In genomic region chr7:142476795-142477452, GRCm38 (mm10) we compare ENCODE assay signal across 10 mouse cellular contexts. TPM values are rescaled to one million over a fixed set of nuclear protein-coding genes. Genes with fewer than 3 reads are reported as not detected.
A peak's percentile ranks its signal among the peaks of the same experiment; 100 is the strongest.
DNase-seq lines count a peak whose midpoint lies in the region; ATAC-seq and TF ChIP-seq lines count a peak whose summit lies in the region.
"Had no signal": no experiment of that assay in that cellular context is flagged by ENCODE, and none has a peak within 500 bp of the region (broad histone marks: within the 10 kb centered on the region; RNA-seq: fewer than 3 reads in every experiment).

No protein-coding gene starts in this region.

- peak; percentile 60 for DNase-seq in cerebellum, adult 11-12 months
- no peak for DNase-seq in cerebellum, adult 9-11 months
- DNase-seq in layer of hippocampus, postnatal 10 days (ENCODE audit: low spot score in 2 of 2), result peak; percentile 61 to 74
- no peak for DNase-seq in layer of hippocampus, adult 8-10 months (ENCODE audit: low spot score in 2 of 2)
- peak; percentile 41 to 49 for DNase-seq in cerebellum, postnatal 36 days
- no peak for DNase-seq in embryo, embryonic 11 days
- DNase-seq in adrenal gland, adult 18-20 months (ENCODE audit: low spot score in 2 of 2), result no peak
- DNase-seq: kidney, adult 2 months had no signal

- peak overlapping the region; percentile 78; the same call in 1 of the 2 replicates for H3K27ac ChIP-seq in intestine, postnatal 0 days (ENCODE audit: low read depth, low read length)
- H3K27ac ChIP-seq: liver, embryonic 14.5 days had no signal

- peak overlapping the region; percentile 32; the same call in 1 of the 2 replicates for H3K4me3 ChIP-seq in intestine, postnatal 0 days (ENCODE audit: low read depth, low read length)

- no peaks in the 10 kb centered on the region for H3K9me3 ChIP-seq in intestine, postnatal 0 days (ENCODE audit: control insufficient read depth)

- H3K4me1 ChIP-seq in intestine, postnatal 0 days (replicated peaks; ENCODE audit: control insufficient read depth, insufficient read depth, low read length), result peaks cover 4% of the 10 kb centered on the region; the same call in 1 of the 2 replicates

- TF ChIP-seq CTCF in intestine, postnatal 0 days (IDR thresholded peaks at IDR 0.05; ENCODE audit: low read depth), result no peak

- WGBS in intestine, postnatal 0 days, result 69% methylated on average over 13 of the region's 13 CpGs

- no peaks in the 10 kb centered on the region for H3K36me3 ChIP-seq in intestine, postnatal 0 days (ENCODE audit: control insufficient read depth, insufficient read depth)

- no peaks in the 10 kb centered on the region for H3K27me3 ChIP-seq in intestine, postnatal 0 days (replicated peaks; ENCODE audit: control insufficient read depth, insufficient read depth, low read length)

- peak overlapping the region; percentile 55 for H3K4me2 ChIP-seq in intestine, postnatal 0 days (replicated peaks; ENCODE audit: low read depth)

- H3K9ac ChIP-seq in intestine, postnatal 0 days (ENCODE audit: low read depth, low read length), result peak overlapping the region; percentile 54
- H3K9ac ChIP-seq: liver, embryonic 14.5 days had no signal

- no peak for ATAC-seq in intestine, postnatal 0 days

RNA-seq across cellular contexts. Expression of gene Lsp1, which starts 16.3 kb away (rescaled TPM):
- total RNA-seq in layer of hippocampus, postnatal 10 days (2021), result 1 to 10 TPM; 3.6 to 5.0 TPM
- 10 to 100 TPM in 2 of 4 experiments, 1 to 10 TPM in 2; 2.2 to 18.3 (median 8.4) TPM for total RNA-seq in layer of hippocampus, adult 8-10 months (2022)
- polyA plus RNA-seq in intestine, postnatal 0 days (2015; fragmentation: Nextera tagmentation; extraction: Ambion mirVana), result 55.2 and 61.8 TPM in 2 replicates
- 10 to 100 TPM; 17.0 to 24.2 TPM for total RNA-seq in adrenal gland, adult 18-20 months (2021)

RNA-seq across cellular contexts. Expression of gene Tnnt3, which starts 21.7 kb away (rescaled TPM):
- total RNA-seq in layer of hippocampus, postnatal 10 days (2021), result under 1 TPM; 0.82 to 0.96 TPM
- 1 to 10 TPM in 2 of 4 experiments, not detected in 2; 1.2 to 3.8 TPM for total RNA-seq in layer of hippocampus, adult 8-10 months (2022)
- 3.0 TPM in 2 replicates for polyA plus RNA-seq in intestine, postnatal 0 days (2015; fragmentation: Nextera tagmentation; extraction: Ambion mirVana)
- 10 to 100 TPM in 1 of 2 experiments, under 1 TPM in 1; 0.83 to 16.2 TPM for total RNA-seq in adrenal gland, adult 18-20 months (2021)

RNA-seq across cellular contexts. Expression of gene Tnni2, which starts 35.3 kb away (rescaled TPM):
- total RNA-seq in layer of hippocampus, postnatal 10 days (2021), result not detected
- 1 to 10 TPM; 1.2 to 4.9 (median 2.7) TPM for total RNA-seq in layer of hippocampus, adult 8-10 months (2022)
- polyA plus RNA-seq in intestine, postnatal 0 days (2015; fragmentation: Nextera tagmentation; extraction: Ambion mirVana), result 1.9 and 2.4 TPM in 2 replicates
- 10 to 100 TPM in 1 of 2 experiments, under 1 TPM in 1; 0.83 to 10.2 TPM for total RNA-seq in adrenal gland, adult 18-20 months (2021)

RNA-seq across cellular contexts. Expression of gene Syt8, which starts 42.3 kb away (rescaled TPM):
- not detected for total RNA-seq in layer of hippocampus, postnatal 10 days (2021)
- total RNA-seq in layer of hippocampus, adult 8-10 months (2022), result 1 to 10 TPM in 2 of 4 experiments, under 1 TPM in 1, not detected in 1; 0.29 to 2.3 (median 1.9) TPM
- 0.60 and 1.3 TPM in 2 replicates for polyA plus RNA-seq in intestine, postnatal 0 days (2015; fragmentation: Nextera tagmentation; extraction: Ambion mirVana)
- total RNA-seq in adrenal gland, adult 18-20 months (2021), result not detected

RNA-seq across cellular contexts. Expression of gene Mrpl23, which starts 55.6 kb away (rescaled TPM):
- 10 to 100 TPM in 1 of 2 experiments, 1 to 10 TPM in 1; 8.4 to 12.9 TPM for total RNA-seq in layer of hippocampus, postnatal 10 days (2021)
- 1 to 10 TPM; 4.8 to 6.8 (median 5.7) TPM for total RNA-seq in layer of hippocampus, adult 8-10 months (2022)
- 26.7 and 33.0 TPM in 2 replicates for polyA plus RNA-seq in intestine, postnatal 0 days (2015; fragmentation: Nextera tagmentation; extraction: Ambion mirVana)
- 1 to 10 TPM; 2.9 to 3.0 TPM for total RNA-seq in adrenal gland, adult 18-20 months (2021)

Comparison
In these comparisons a context has a peak if more than half of its experiments do, and no peak if none do; other contexts are left out.
1. DNase-seq: peak in cerebellum, adult 11-12 months (single experiment), layer of hippocampus, postnatal 10 days (2 of 2) and cerebellum, postnatal 36 days (2 of 2); none in cerebellum, adult 9-11 months (single experiment), layer of hippocampus, adult 8-10 months (0 of 2), embryo, embryonic 11 days (single experiment) and adrenal gland, adult 18-20 months (0 of 2).